Mouse (Mus musculus) CH12.LX (cell line): ENCODE data around the gene Zfp266. TPM values are rescaled to one million over a fixed set of nuclear protein-coding genes. Genes with fewer than 3 reads are reported as not detected.

ENCODE experiments used
- DNase-seq: peaks from one replicate; pipeline ENCODE4 v3.0.0-alpha.2; 2013; ENCODE audit errors: extremely low read depth
- H3K27ac ChIP-seq: 2 replicates; pipeline ENCODE4 v1.5.1; 2012; ENCODE audit warnings: low read depth, mild to moderate bottlenecking, control low read depth, moderate library complexity; ENCODE audit not compliant: insufficient read depth
- H3K27me3 ChIP-seq: replicated peaks from 2 replicates; pipeline ENCODE3; 2012; ENCODE audit warnings: inconsistent platforms
- H3K36me3 ChIP-seq, 2 experiments: replicated peaks in 1 of 2; 2 replicates each; pipeline versions ENCODE3 to v1.6.1; 2012; ENCODE audit warnings: inconsistent platforms in 1 of 2, low read length in 1 of 2, mild to moderate bottlenecking in 1 of 2, mixed read lengths in 1 of 2, moderate library complexity in 1 of 2; ENCODE audit not compliant: control insufficient read depth in 1 of 2, insufficient read depth in 1 of 2
- H3K4me1 ChIP-seq, 2 experiments: 2 replicates each; pipeline ENCODE4 v1.6.1; 2012; ENCODE audit warnings: inconsistent platforms in 1 of 2, moderate library complexity in 1 of 2; ENCODE audit not compliant: insufficient read depth in 2 of 2, control insufficient read depth in 1 of 2
- H3K4me2 ChIP-seq: 2 replicates; pipeline ENCODE4 v1.6.1; 2012; ENCODE audit warnings: low read depth, mild to moderate bottlenecking, control low read depth; ENCODE audit not compliant: poor library complexity, insufficient read depth, severe bottlenecking
- H3K4me3 ChIP-seq, 3 experiments: fragments of 150-350 bp in 1 of 3; sonication (generic) in 1 of 3; replicated peaks in 1 of 3; 2 replicates each; pipeline versions ENCODE3 to v1.5.1; 2011 to 2012; ENCODE audit warnings: low read depth in 2 of 3, low read length in 2 of 3, mild to moderate bottlenecking in 2 of 3, moderate library complexity in 2 of 3, control low read depth in 1 of 3, improper control_type of control experiment in 1 of 3, inconsistent platforms in 1 of 3, mixed read lengths in 1 of 3; ENCODE audit not compliant: poor library complexity in 1 of 3
- H3K79me2 ChIP-seq: replicated peaks from 2 replicates; pipeline ENCODE4 v1.6.1; 2012; ENCODE audit warnings: mild to moderate bottlenecking, moderate library complexity; ENCODE audit not compliant: control insufficient read depth, poor library complexity, insufficient read depth, severe bottlenecking; ENCODE audit errors: extremely low read depth
- H3K9ac ChIP-seq: 2 replicates; pipeline ENCODE4 v1.6.1; 2012; ENCODE audit warnings: low read depth, mild to moderate bottlenecking, control low read depth, moderate library complexity; ENCODE audit not compliant: insufficient read depth
- H3K9me3 ChIP-seq: replicated peaks from 2 replicates; pipeline ENCODE3; 2012; ENCODE audit warnings: low read length, inconsistent platforms, mixed read lengths
- BHLHE40 ChIP-seq: IDR thresholded peaks from 2 replicates; pipeline ENCODE4 v1.6.1; 2011; ENCODE audit warnings: mild to moderate bottlenecking, low read depth, low read length, improper control_type of control experiment
- CHD1 ChIP-seq: IDR thresholded peaks from 2 replicates; pipeline ENCODE4 v1.6.1; 2012; ENCODE audit warnings: low read depth, low read length, improper control_type of control experiment, inconsistent platforms
- CTCF ChIP-seq, 2 experiments: IDR thresholded peaks in 1 of 2; conservative IDR thresholded peaks in 1 of 2; 2 replicates each; pipeline ENCODE4 v1.5.1; 2011 to 2012; ENCODE audit warnings: low read depth in 2 of 2, low read length in 2 of 2, improper control_type of control experiment in 1 of 2, inconsistent platforms in 1 of 2, mild to moderate bottlenecking in 1 of 2, moderate library complexity in 1 of 2
- E2F4 ChIP-seq: IDR thresholded peaks from 2 replicates; pipeline ENCODE4 v1.6.1; 2011; ENCODE audit warnings: low read depth, low read length, improper control_type of control experiment; ENCODE audit not compliant: insufficient replicate concordance
- EP300 ChIP-seq: IDR thresholded peaks from 2 replicates; pipeline ENCODE4 v1.6.1; 2011; ENCODE audit warnings: low read length, improper control_type of control experiment
- GABPA ChIP-seq: IDR thresholded peaks from 2 replicates; pipeline ENCODE4 v1.6.1; 2012; ENCODE audit warnings: low read depth, low read length, improper control_type of control experiment, inconsistent platforms; ENCODE audit not compliant: insufficient replicate concordance
- IRF4 ChIP-seq: IDR thresholded peaks from 2 replicates; pipeline ENCODE4 v1.6.1; 2014; ENCODE audit warnings: low read depth, mild to moderate bottlenecking, inconsistent platforms, low read length, improper control_type of control experiment
- JUN ChIP-seq: IDR thresholded peaks from 2 replicates; pipeline ENCODE4 v1.6.1; 2011; ENCODE audit warnings: low read depth, mild to moderate bottlenecking, low read length, improper control_type of control experiment, moderate library complexity; ENCODE audit not compliant: insufficient read depth
- JUND ChIP-seq: conservative IDR thresholded peaks from 2 replicates; pipeline ENCODE4 v1.6.1; 2011; ENCODE audit warnings: low read depth, low read length, improper control_type of control experiment
- KAT2A ChIP-seq: IDR thresholded peaks from 2 replicates; pipeline ENCODE4 v1.6.1; 2012; ENCODE audit warnings: low read length, improper control_type of control experiment, inconsistent platforms; ENCODE audit not compliant: insufficient replicate concordance
- MAFK ChIP-seq: IDR thresholded peaks from 2 replicates; pipeline ENCODE4 v1.6.1; 2011; ENCODE audit warnings: low read length, improper control_type of control experiment; ENCODE audit not compliant: insufficient replicate concordance
- MAX ChIP-seq: IDR thresholded peaks from 2 replicates; pipeline ENCODE4 v1.6.1; 2011; ENCODE audit warnings: low read length, improper control_type of control experiment
- MAZ ChIP-seq: IDR thresholded peaks from 2 replicates; pipeline ENCODE4 v1.6.1; 2012; ENCODE audit warnings: low read depth, mild to moderate bottlenecking, inconsistent platforms, low read length, improper control_type of control experiment, moderate library complexity
- MEF2A ChIP-seq: IDR thresholded peaks from 2 replicates; pipeline ENCODE4 v1.6.1; 2014; ENCODE audit warnings: low read depth, mild to moderate bottlenecking, inconsistent platforms, low read length, improper control_type of control experiment, borderline replicate concordance
- MXI1 ChIP-seq: IDR thresholded peaks from 2 replicates; pipeline ENCODE4 v1.6.1; 2011; ENCODE audit warnings: mild to moderate bottlenecking, low read depth, low read length, improper control_type of control experiment
- NELFE ChIP-seq: IDR thresholded peaks from 2 replicates; pipeline ENCODE4 v1.6.1; 2011; ENCODE audit warnings: low read depth, low read length, improper control_type of control experiment
- NRF1 ChIP-seq: IDR thresholded peaks from 2 replicates; pipeline ENCODE4 v1.6.1; 2014; ENCODE audit warnings: low read depth, mild to moderate bottlenecking, inconsistent platforms, low read length, improper control_type of control experiment, moderate library complexity
- POLR2AphosphoS2 ChIP-seq: IDR thresholded peaks from 2 replicates; pipeline ENCODE4 v1.6.1; 2011; ENCODE audit warnings: low read depth, low read length, improper control_type of control experiment
- RAD21 ChIP-seq: IDR thresholded peaks from 2 replicates; pipeline ENCODE4 v1.6.1; 2011; ENCODE audit warnings: low read depth, mild to moderate bottlenecking, low read length, improper control_type of control experiment, moderate library complexity
- RCOR1 ChIP-seq: conservative IDR thresholded peaks from 2 replicates; pipeline ENCODE4 v1.6.1; 2012; ENCODE audit warnings: low read depth, mild to moderate bottlenecking, inconsistent platforms, low read length, improper control_type of control experiment
- SIN3A ChIP-seq: IDR thresholded peaks from 2 replicates; pipeline ENCODE4 v1.6.1; 2012; ENCODE audit warnings: low read length, improper control_type of control experiment, inconsistent platforms
- TCF12 ChIP-seq: IDR thresholded peaks from 2 replicates; pipeline ENCODE4 v1.6.1; 2014; ENCODE audit warnings: low read depth, mild to moderate bottlenecking, inconsistent platforms, low read length, improper control_type of control experiment
- UBTF ChIP-seq: IDR thresholded peaks from 2 replicates; pipeline ENCODE4 v1.6.1; 2012; ENCODE audit warnings: low read depth, mild to moderate bottlenecking, inconsistent platforms, low read length, improper control_type of control experiment, moderate library complexity
- USF1 ChIP-seq: IDR thresholded peaks from 2 replicates; pipeline ENCODE4 v1.6.1; 2014; ENCODE audit warnings: low read depth, mild to moderate bottlenecking, inconsistent platforms, low read length, improper control_type of control experiment
- ZC3H11A ChIP-seq: IDR thresholded peaks from 2 replicates; pipeline ENCODE4 v1.6.1; 2012; ENCODE audit warnings: low read depth, mild to moderate bottlenecking, inconsistent platforms, low read length, improper control_type of control experiment
- ZKSCAN1 ChIP-seq: IDR thresholded peaks from 2 replicates; pipeline ENCODE4 v1.6.1; 2012; ENCODE audit warnings: low read depth, inconsistent platforms, low read length, improper control_type of control experiment, borderline replicate concordance
- ZMIZ1 ChIP-seq: IDR thresholded peaks from 2 replicates; pipeline ENCODE4 v1.6.1; 2012; ENCODE audit warnings: low read depth, mild to moderate bottlenecking, inconsistent platforms, low read length, improper control_type of control experiment
- dilution Hi-C: fragments of 300-500 bp; cut with MboI; formaldehyde crosslinking; loops from 2 replicates; pipeline ENCODE4 v1.14.3; 2020; ENCODE audit warnings: low sequenced_read_pairs; ENCODE audit not compliant: extremely low pct_unique_long_range_greater_than_20kb, extremely low pct_ligation_motif_present
- in situ Hi-C: fragments of 300-500 bp; cut with MboI; formaldehyde crosslinking; loops from 3 replicates; pipeline ENCODE4 v1.14.3; 2019; ENCODE audit warnings: low sequenced_read_pairs, low pct_ligation_motif_present, low pct_unique_long_range_greater_than_20kb, mixed read lengths
- polyA plus RNA-seq: library from polyadenylated mRNA; unstranded; fragments of >175 nt; gene quantifications from 2 replicates; pipeline ENCODE4 v1.2.1, GENCODE M21; 2012; ENCODE audit warnings: low read depth; ENCODE audit not compliant: insufficient read length
- total RNA-seq, 2 experiments: library from RNA; depleted of rRNA; stranded (reverse); fragments of 300-350 nt in 1 of 2; fragments of >200 nt in 1 of 2; gene quantifications; 2 replicates each; pipeline ENCODE4 v1.2.3; 2012 to 2014

The Zfp266 gene
- total and polyA plus RNA-seq, 3 experiments, result 12.3 to 24.0 (median 20.4) TPM

- dilution Hi-C loops (no loop called here), in situ Hi-C loops (no loop called here)
- no peak overlapping the region for H3K4me3 ChIP-seq
- peaks cover 20% of the 10 kb centered on the region for H3K79me2 ChIP-seq
- no peaks in the 10 kb centered on the region for H3K9me3 ChIP-seq
- peaks cover 0 to 20% of the 10 kb centered on the region in 2 experiments; a peak in 2 of 4 replicates for H3K4me1 ChIP-seq
- peaks cover 20 to 47% of the 10 kb centered on the region in 2 experiments for H3K36me3 ChIP-seq
- no peak overlapping the region for H3K27ac ChIP-seq
- TF ChIP-seq JUND (no peak), NRF1 (no peak), IRF4 (no peak), BHLHE40 (no peak), JUN (no peak), RAD21 (no peak), KAT2A (no peak), CHD1 (no peak), GABPA (no peak), MAX (no peak), MAFK (no peak), RCOR1 (no peak), CTCF (conservative IDR thresholded peaks at IDR 0.05 in 1 of 2, IDR thresholded peaks at IDR 0.05 in 1 of 2; ENCODE audit: low read depth in 2 of 2, low read length in 2 of 2) (no peak), MXI1 (no peak), TCF12 (no peak), UBTF (no peak)
- no peak overlapping the region for H3K9ac ChIP-seq
- no peaks in the 10 kb centered on the region for H3K27me3 ChIP-seq
- DNase-seq, result no peak
- no peak overlapping the region for H3K4me2 ChIP-seq
These were observed 31.7 kb downstream of the Zfp266 start for GRCm38 (mm10) chr9:20489536-20489935.

- H3K9me3 ChIP-seq, result no peaks in the 10 kb centered on the region
- DNase-seq, result no peak
- H3K4me2 ChIP-seq, result no peak overlapping the region
- no peak overlapping the region for H3K4me3 ChIP-seq
- peaks cover 56 to 89% of the 10 kb centered on the region in 2 experiments for H3K36me3 ChIP-seq
- TF ChIP-seq SIN3A, result no peak
- TF ChIP-seq KAT2A, result no peak
- no peak for TF ChIP-seq ZMIZ1
- no peak for TF ChIP-seq USF1
- no peak for TF ChIP-seq JUN
- no peak for TF ChIP-seq RAD21
- no peak for TF ChIP-seq NELFE
- no peak for TF ChIP-seq CTCF (conservative IDR thresholded peaks at IDR 0.05 in 1 of 2, IDR thresholded peaks at IDR 0.05 in 1 of 2; ENCODE audit: low read depth in 2 of 2, low read length in 2 of 2)
- no peak for TF ChIP-seq MAZ
- TF ChIP-seq ZC3H11A, result no peak
- no peak for TF ChIP-seq GABPA
- no peak for TF ChIP-seq JUND
- TF ChIP-seq E2F4, result no peak
- no peak for TF ChIP-seq CHD1
- TF ChIP-seq MXI1, result no peak
- no peak for TF ChIP-seq EP300
- no peak for TF ChIP-seq POLR2AphosphoS2
- no peak for TF ChIP-seq MEF2A
- TF ChIP-seq ZKSCAN1, result no peak
- dilution Hi-C loops, result no loop called here
- no peaks in the 10 kb centered on the region for H3K4me1 ChIP-seq
- in situ Hi-C loops, result no loop called here
- H3K27ac ChIP-seq, result no peak overlapping the region
- H3K79me2 ChIP-seq, result no peaks in the 10 kb centered on the region
- no peaks in the 10 kb centered on the region for H3K27me3 ChIP-seq
- H3K9ac ChIP-seq, result no peak overlapping the region
These were observed 41.8 kb downstream of the Zfp266 start for GRCm38 (mm10) chr9:20479396-20479795.
